Mouse (Mus musculus): ENCODE data around the gene Ofcc1.

- TF ChIP-seq CTCF (IDR thresholded peaks at IDR 0.05; ENCODE audit: borderline replicate concordance, control insufficient read depth, extremely low read depth, insufficient read depth, low read length, poor library complexity) (no peak), POLR2A (IDR thresholded peaks at IDR 0.05; ENCODE audit: control insufficient read depth, extremely low read depth, insufficient read depth, low read length, poor library complexity) (no peak)
Measured at GRCm38 (mm10) chr13:40061281-40061680, 300.0 kb downstream of the Ofcc1 start.
